Mouse (Mus musculus) spleen, postnatal 36 days (tissue): ENCODE data around the gene Nus1.

Experiments used
- DNase-seq, 2 experiments: peaks; one replicate each; pipeline ENCODE4 v3.0.0; 2022; ENCODE audit warnings: low spot score in 2 of 2, mixed read lengths in 1 of 2

Nus1 gene

GRCm38 (mm10) chr10:52417998-52418860, 882 bp downstream of the Nus1 start:
- no peak for DNase-seq

GRCm38 (mm10) chr10:52418931-52419330, 1.6 kb downstream of the Nus1 start:
- no peak for DNase-seq

GRCm38 (mm10) chr10:52419402-52419801, 2.1 kb downstream of the Nus1 start:
- DNase-seq: no peak

- no peak for DNase-seq
These were observed 3.2 kb downstream of the Nus1 start for GRCm38 (mm10) chr10:52420526-52420925.

- DNase-seq: no peak
These were observed 4.4 kb downstream of the Nus1 start for GRCm38 (mm10) chr10:52421716-52422115.

- peak; percentile 8 to 18 for DNase-seq
These were observed 5.8 kb downstream of the Nus1 start for GRCm38 (mm10) chr10:52423097-52423496.

GRCm38 (mm10) chr10:52426314-52426980, 9.1 kb downstream of the Nus1 start:
- DNase-seq: no peak

GRCm38 (mm10) chr10:52427634-52428415, 10.5 kb downstream of the Nus1 start:
- DNase-seq: no peak

- no peak for DNase-seq
These were observed 13.6 kb downstream of the Nus1 start for GRCm38 (mm10) chr10:52430953-52431352.

- DNase-seq: no peak
These were observed 17.5 kb downstream of the Nus1 start for GRCm38 (mm10) chr10:52434836-52435235.

- no peak for DNase-seq
These were observed 43.3 kb downstream of the Nus1 start for GRCm38 (mm10) chr10:52460614-52461013.

GRCm38 (mm10) chr10:52463941-52464739, 46.8 kb downstream of the Nus1 start:
- no peak for DNase-seq

GRCm38 (mm10) chr10:52471520-52471919, 54.2 kb downstream of the Nus1 start:
- no peak for DNase-seq
